Mouse (Mus musculus) neural tube, embryonic 12.5 days (tissue): ENCODE measurements at regions not wholly inside any gene's neighbourhood (a gene's known extent, or its start where the extent isn't known, plus 50 kb on each side); places are given as distances from the start of the nearest gene placed in this dataset.

Experiments used
- ATAC-seq: fragments of 200-750 bp; cut with Nextera tagmentation; 2 replicates; pipeline ENCODE4 v1.8.0; 2017; ENCODE audit warnings: low read depth, mild to moderate bottlenecking, moderate TSS enrichment, moderate library complexity; ENCODE audit not compliant: low FRiP score
- H3K27ac ChIP-seq: fragments of 300-500 bp; sonication (generic); 2 replicates; pipeline ENCODE4 v1.5.1; 2016
- H3K27me3 ChIP-seq: fragments of 300-500 bp; sonication (generic); replicated peaks from 2 replicates; pipeline ENCODE4 v1.6.1; 2016; ENCODE audit warnings: mild to moderate bottlenecking
- H3K36me3 ChIP-seq: fragments of 300-500 bp; sonication (generic); 2 replicates; pipeline ENCODE4 v1.6.1; 2016; ENCODE audit warnings: mild to moderate bottlenecking
- H3K4me1 ChIP-seq: fragments of 300-500 bp; sonication (generic); 2 replicates; pipeline ENCODE4 v1.6.1; 2016
- H3K4me2 ChIP-seq: fragments of 300-500 bp; sonication (generic); replicated peaks from 2 replicates; pipeline ENCODE4 v1.6.1; 2016; ENCODE audit warnings: mild to moderate bottlenecking
- H3K4me3 ChIP-seq: fragments of 300-500 bp; sonication (generic); 2 replicates; pipeline ENCODE4 v1.5.1; 2016
- H3K9ac ChIP-seq: fragments of 300-500 bp; sonication (generic); 2 replicates; pipeline ENCODE4 v1.6.1; 2016; ENCODE audit warnings: mild to moderate bottlenecking
- H3K9me3 ChIP-seq: fragments of 300-500 bp; sonication (generic); 2 replicates; pipeline ENCODE4 v1.6.1; 2016; ENCODE audit warnings: mild to moderate bottlenecking
- WGBS: fragments of 180-500 bp; shearing (Covaris S2); methylation state at CpG from one replicate; pipeline ENCODE4 v1.1.7; 2016; 5-methylcytosine and 5-hydroxymethylcytosine counted together

DNA sequence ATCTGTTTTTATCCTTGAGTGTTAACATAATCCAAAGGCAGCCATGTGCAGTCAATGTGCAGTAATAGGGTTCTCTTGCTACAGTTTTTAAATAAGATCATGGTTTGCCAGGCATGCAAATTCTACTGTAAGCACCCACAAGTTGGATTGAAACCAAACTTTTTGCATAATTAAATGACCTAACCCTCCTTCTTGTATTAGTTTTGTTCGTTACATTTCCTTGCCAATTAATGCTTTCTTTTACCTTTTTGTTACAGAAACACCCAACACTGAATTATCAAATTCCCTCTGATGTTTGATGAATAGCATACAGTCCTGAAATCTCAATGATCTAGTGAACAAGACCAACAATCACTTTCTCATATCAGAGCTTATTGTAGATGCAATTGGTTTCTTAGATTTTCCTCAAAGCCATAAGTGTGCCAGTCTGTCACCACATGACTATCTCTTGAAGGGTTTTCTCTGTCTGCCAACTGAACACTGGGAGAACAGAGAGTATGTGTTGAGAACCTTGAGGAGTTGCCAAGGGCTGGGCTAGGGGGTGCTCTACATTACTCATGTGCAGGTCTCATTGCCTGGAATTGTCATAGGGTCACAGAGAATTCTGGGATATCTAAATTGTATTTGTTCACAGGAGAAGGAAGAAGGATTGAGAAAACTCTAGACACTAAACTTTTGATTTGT, 1060.4 kb downstream of the Gsdmc2 start:
- 81% methylated on average over 1 of the region's 1 CpGs for WGBS

GRCm38 (mm10) chr15:62778899-62779298, 1066.1 kb downstream of the Gsdmc2 start:
- ATAC-seq: no peak
- Histone ChIP-seq H3K27ac (no peak overlapping the region), H3K27me3 (no peaks in the 10 kb centered on the region), H3K4me3 (no peak overlapping the region), H3K4me2 (no peak overlapping the region), H3K4me1 (no peaks in the 10 kb centered on the region), H3K9me3 (no peaks in the 10 kb centered on the region), H3K36me3 (no peaks in the 10 kb centered on the region), H3K9ac (no peak overlapping the region)
- 90% methylated on average over 5 of the region's 5 CpGs for WGBS

More for the DNA sequence above, 1060.4 kb downstream of the Gsdmc2 start:
- no peak for ATAC-seq
- no peak overlapping the region for H3K4me3 ChIP-seq
- H3K4me2 ChIP-seq: no peak overlapping the region
- H3K4me1 ChIP-seq: no peaks in the 10 kb centered on the region
- H3K27ac ChIP-seq: no peak overlapping the region
- no peaks in the 10 kb centered on the region for H3K36me3 ChIP-seq
- H3K9ac ChIP-seq: no peak overlapping the region
- no peaks in the 10 kb centered on the region for H3K9me3 ChIP-seq
- no peaks in the 10 kb centered on the region for H3K27me3 ChIP-seq

GRCm38 (mm10) chr15:62752686-62753085, 1092.3 kb downstream of the Gsdmc2 start:
- WGBS: 94% methylated on average over 2 of the region's 2 CpGs
- no peaks in the 10 kb centered on the region for H3K4me1 ChIP-seq
- H3K9me3 ChIP-seq: no peaks in the 10 kb centered on the region
- no peaks in the 10 kb centered on the region for H3K36me3 ChIP-seq
- H3K9ac ChIP-seq: no peak overlapping the region
- no peak overlapping the region for H3K4me3 ChIP-seq
- ATAC-seq: no peak
- no peak overlapping the region for H3K27ac ChIP-seq
- no peaks in the 10 kb centered on the region for H3K27me3 ChIP-seq
- H3K4me2 ChIP-seq: no peak overlapping the region

DNA sequence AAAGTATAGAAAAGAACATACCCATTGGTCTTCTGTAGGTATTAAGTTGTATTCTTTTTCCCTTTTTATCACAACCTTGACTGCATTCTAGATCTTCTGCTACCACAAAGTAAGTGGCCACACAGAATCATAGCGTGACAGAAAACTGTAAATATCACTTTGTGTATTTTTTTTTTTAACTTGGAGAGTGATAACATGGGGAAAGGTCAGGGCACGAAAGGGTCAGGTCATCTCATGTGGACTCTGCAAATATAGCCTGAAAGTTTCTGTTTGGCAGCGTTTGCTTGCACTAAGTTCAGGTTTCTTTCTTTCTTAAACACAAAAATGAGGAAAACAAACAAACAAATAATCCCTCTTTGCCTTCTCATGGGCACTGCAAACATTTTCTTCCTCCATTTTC, 1101.1 kb downstream of the Gsdmc2 start:
- WGBS: 85% methylated on average over 3 of the region's 3 CpGs
- H3K9me3 ChIP-seq: no peaks in the 10 kb centered on the region
- H3K4me1 ChIP-seq: no peaks in the 10 kb centered on the region
- H3K4me3 ChIP-seq: no peak overlapping the region
- no peak overlapping the region for H3K27ac ChIP-seq
- H3K27me3 ChIP-seq: no peaks in the 10 kb centered on the region
- H3K4me2 ChIP-seq: no peak overlapping the region
- ATAC-seq: no peak
- no peak overlapping the region for H3K9ac ChIP-seq
- no peaks in the 10 kb centered on the region for H3K36me3 ChIP-seq

GRCm38 (mm10) chr15:62740746-62741145, 1104.2 kb downstream of the Gsdmc2 start:
- Histone ChIP-seq H3K27me3 (no peaks in the 10 kb centered on the region), H3K36me3 (no peaks in the 10 kb centered on the region), H3K4me1 (no peaks in the 10 kb centered on the region), H3K4me2 (no peak overlapping the region), H3K9ac (no peak overlapping the region), H3K4me3 (no peak overlapping the region), H3K9me3 (no peaks in the 10 kb centered on the region), H3K27ac (no peak overlapping the region)
- no peak for ATAC-seq
- 52% methylated on average over 2 of the region's 2 CpGs for WGBS

GRCm38 (mm10) chr15:62735334-62735733, 1109.6 kb downstream of the Gsdmc2 start:
- ATAC-seq: no peak
- Histone ChIP-seq H3K4me3 (no peak overlapping the region), H3K9me3 (no peaks in the 10 kb centered on the region), H3K9ac (no peak overlapping the region), H3K4me1 (no peaks in the 10 kb centered on the region), H3K4me2 (no peak overlapping the region), H3K27ac (no peak overlapping the region), H3K27me3 (no peaks in the 10 kb centered on the region), H3K36me3 (no peaks in the 10 kb centered on the region)
- WGBS: 92% methylated on average over 1 of the region's 1 CpGs

- Histone ChIP-seq H3K36me3 (no peaks in the 10 kb centered on the region), H3K9ac (no peak overlapping the region), H3K9me3 (no peaks in the 10 kb centered on the region), H3K4me3 (no peak overlapping the region), H3K27ac (no peak overlapping the region), H3K4me1 (no peaks in the 10 kb centered on the region), H3K4me2 (no peak overlapping the region), H3K27me3 (no peaks in the 10 kb centered on the region)
- WGBS: 87% methylated on average over 3 of the region's 3 CpGs
- ATAC-seq: no peak
These were observed 1110.1 kb downstream of the Gsdmc2 start for GRCm38 (mm10) chr15:62734900-62735299.

- Histone ChIP-seq H3K9me3 (no peaks in the 10 kb centered on the region), H3K36me3 (no peaks in the 10 kb centered on the region), H3K27me3 (no peaks in the 10 kb centered on the region), H3K9ac (no peak overlapping the region), H3K4me2 (no peak overlapping the region), H3K27ac (no peak overlapping the region), H3K4me3 (no peak overlapping the region), H3K4me1 (no peaks in the 10 kb centered on the region)
- no peak for ATAC-seq
- 81% methylated on average over 3 of the region's 3 CpGs for WGBS
These were observed 1114.5 kb downstream of the Gsdmc2 start for GRCm38 (mm10) chr15:62730524-62730923.

DNA sequence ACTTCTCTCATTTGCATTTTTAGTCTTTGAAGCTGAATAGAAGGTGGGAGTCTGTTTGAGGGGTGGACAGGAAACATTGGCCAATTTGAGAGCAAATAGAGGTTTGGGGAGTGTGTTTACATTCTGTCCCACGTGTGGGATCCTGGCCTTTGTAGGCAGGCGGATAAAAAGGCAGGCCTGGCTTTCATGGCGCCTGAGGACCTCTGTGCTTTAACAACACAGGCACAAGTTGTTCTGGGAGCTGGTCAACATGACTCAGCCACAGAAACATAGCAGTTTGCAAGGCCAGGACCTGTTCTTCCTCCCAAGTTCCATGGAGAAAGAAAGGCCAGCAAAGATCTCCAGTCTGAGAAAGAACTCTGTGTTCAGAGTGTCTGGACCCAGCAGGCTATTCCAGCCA, 1130.7 kb downstream of the Gsdmc2 start:
- Histone ChIP-seq H3K27ac (no peak overlapping the region), H3K4me3 (no peak overlapping the region), H3K9ac (no peak overlapping the region), H3K4me2 (no peak overlapping the region), H3K4me1 (no peaks in the 10 kb centered on the region), H3K9me3 (no peaks in the 10 kb centered on the region), H3K36me3 (no peaks in the 10 kb centered on the region), H3K27me3 (no peaks in the 10 kb centered on the region)
- ATAC-seq: no peak
- WGBS: 60% methylated on average over 3 of the region's 3 CpGs

GRCm38 (mm10) chr15:62712543-62713131, 1132.3 kb downstream of the Gsdmc2 start:
- Histone ChIP-seq H3K27ac (no peak overlapping the region), H3K4me3 (no peak overlapping the region), H3K4me2 (no peak overlapping the region), H3K4me1 (no peaks in the 10 kb centered on the region), H3K36me3 (no peaks in the 10 kb centered on the region), H3K9ac (no peak overlapping the region), H3K9me3 (no peaks in the 10 kb centered on the region), H3K27me3 (no peaks in the 10 kb centered on the region)
- no peak for ATAC-seq
- WGBS: 85% methylated on average over 9 of the region's 9 CpGs

GRCm38 (mm10) chr15:62712060-62712542, 1132.9 kb downstream of the Gsdmc2 start:
- Histone ChIP-seq H3K4me2 (no peak overlapping the region), H3K4me3 (no peak overlapping the region), H3K27me3 (no peaks in the 10 kb centered on the region), H3K36me3 (no peaks in the 10 kb centered on the region), H3K27ac (no peak overlapping the region), H3K9me3 (no peaks in the 10 kb centered on the region), H3K4me1 (no peaks in the 10 kb centered on the region), H3K9ac (no peak overlapping the region)
- no peak for ATAC-seq
- WGBS: 85% methylated on average over 3 of the region's 3 CpGs

GRCm38 (mm10) chr15:62709546-62709945, 1135.4 kb downstream of the Gsdmc2 start:
- H3K9me3 ChIP-seq: no peaks in the 10 kb centered on the region

GRCm38 (mm10) chr15:62698559-62698958, 1146.4 kb downstream of the Gsdmc2 start:
- WGBS: 73% methylated on average over 1 of the region's 1 CpGs
- ATAC-seq: no peak
- Histone ChIP-seq H3K27me3 (no peaks in the 10 kb centered on the region), H3K9me3 (no peaks in the 10 kb centered on the region), H3K4me3 (no peak overlapping the region), H3K4me2 (no peak overlapping the region), H3K27ac (no peak overlapping the region), H3K36me3 (no peaks in the 10 kb centered on the region), H3K4me1 (no peaks in the 10 kb centered on the region), H3K9ac (no peak overlapping the region)

More at GRCm38 (mm10) chr15:62709546-62709945, 1135.4 kb downstream of the Gsdmc2 start:
- Histone ChIP-seq H3K36me3 (no peaks in the 10 kb centered on the region), H3K4me3 (no peak overlapping the region), H3K4me1 (no peaks in the 10 kb centered on the region), H3K4me2 (no peak overlapping the region), H3K9ac (no peak overlapping the region), H3K27ac (no peak overlapping the region), H3K27me3 (no peaks in the 10 kb centered on the region)
- 87% methylated on average over 2 of the region's 2 CpGs for WGBS
- ATAC-seq: no peak
